Mouse (Mus musculus): ENCODE data around the gene Adk. TPM values are rescaled to one million over a fixed set of nuclear protein-coding genes. Genes with fewer than 3 reads are reported as not detected.

Gene Adk
- polyA plus RNA-seq, 2 experiments = 56.9 to 180 TPM

DNA sequence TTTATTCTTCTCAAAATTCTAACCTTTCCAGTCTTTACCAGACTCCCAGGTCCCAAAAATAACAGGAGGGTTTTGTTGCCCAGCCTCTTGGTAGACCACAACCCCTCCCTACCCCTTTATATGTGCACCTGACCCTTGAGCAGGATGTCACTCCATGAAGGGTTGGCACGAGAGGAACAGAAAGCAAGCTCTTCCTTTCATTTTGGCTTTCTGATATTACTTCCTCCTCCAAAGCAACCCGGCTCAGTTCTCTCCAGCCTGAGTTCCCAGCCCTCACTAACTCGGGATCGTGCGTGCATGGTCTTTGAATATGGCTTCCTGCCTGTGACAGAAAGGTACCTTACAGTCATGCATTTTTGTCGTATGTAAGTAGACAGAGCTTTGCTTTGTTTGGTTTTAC, 142.0 kb downstream of the Adk start:
- Histone ChIP-seq H3K9ac (replicated peaks) (no peak overlapping the region), H3K4me3 (ENCODE audit: insufficient read depth in 1 of 2, low read depth in 2 of 2, low read length in 2 of 2) (no peak overlapping the region), H3K27me3 (ENCODE audit: control insufficient read depth, insufficient read depth, low read length) (no peaks in the 10 kb centered on the region), H3K4me2 (ENCODE audit: low read depth) (no peak overlapping the region), H3K4me1 (replicated peaks; ENCODE audit: control insufficient read depth in 2 of 2, insufficient read depth in 2 of 2, low read length in 1 of 2) (no peaks in the 10 kb centered on the region), H3K9me3 (ENCODE audit: control insufficient read depth, low read length) (no peaks in the 10 kb centered on the region), H3K27ac (no peak overlapping the region), H3K36me3 (replicated peaks; ENCODE audit: control insufficient read depth, insufficient read depth, low read depth) (no peaks in the 10 kb centered on the region)
- WGBS (ENCODE audit: insufficient replicate concordance) = 62% methylated on average over 6 of the region's 6 CpGs
- no peak for ATAC-seq (ENCODE audit: insufficient read depth)
- TF ChIP-seq CTCF (IDR thresholded peaks at IDR 0.05; ENCODE audit: low read depth) (no peak), EP300 (IDR thresholded peaks at IDR 0.05; ENCODE audit: low read depth) (no peak)
- DNase-seq (ENCODE audit: low read depth in 3 of 3, low spot score in 3 of 3) = no peak

DNA sequence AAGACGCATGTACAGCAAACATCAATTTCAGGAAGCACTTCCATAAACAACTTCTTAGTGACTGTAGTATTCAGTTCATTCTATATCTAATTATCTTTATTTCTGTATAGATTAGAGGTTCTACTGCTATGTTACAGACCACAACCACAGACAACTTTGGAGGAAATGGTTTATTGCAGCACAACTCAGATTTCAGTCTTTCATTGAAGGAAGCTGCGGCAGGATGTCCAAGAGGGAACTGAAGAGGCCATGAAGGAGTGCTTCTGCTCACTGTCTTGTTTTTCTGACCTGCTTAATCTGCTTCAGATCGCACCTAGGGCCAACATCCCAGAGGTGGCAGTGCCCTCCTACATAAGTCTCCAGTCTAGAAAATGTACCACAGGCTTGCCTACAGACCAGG, 148.5 kb downstream of the Adk start:
- Histone ChIP-seq H3K27ac (no peak overlapping the region), H3K4me3 (ENCODE audit: insufficient read depth in 1 of 2, low read depth in 2 of 2, low read length in 2 of 2) (no peak overlapping the region), H3K9me3 (ENCODE audit: control insufficient read depth, low read length) (no peaks in the 10 kb centered on the region), H3K4me1 (replicated peaks; ENCODE audit: control insufficient read depth in 2 of 2, insufficient read depth in 2 of 2, low read length in 1 of 2) (no peaks in the 10 kb centered on the region), H3K9ac (replicated peaks) (no peak overlapping the region), H3K4me2 (ENCODE audit: low read depth) (no peak overlapping the region), H3K27me3 (ENCODE audit: control insufficient read depth, insufficient read depth, low read length) (no peaks in the 10 kb centered on the region), H3K36me3 (replicated peaks; ENCODE audit: control insufficient read depth, insufficient read depth, low read depth) (no peaks in the 10 kb centered on the region)
- WGBS (ENCODE audit: insufficient replicate concordance) = 58% methylated on average over 3 of the region's 3 CpGs
- no peak for ATAC-seq (ENCODE audit: insufficient read depth)
- no peak for DNase-seq (ENCODE audit: low read depth in 3 of 3, low spot score in 3 of 3)
- no peak for TF ChIP-seq CTCF (IDR thresholded peaks at IDR 0.05; ENCODE audit: low read depth)
- TF ChIP-seq EP300 (IDR thresholded peaks at IDR 0.05; ENCODE audit: low read depth) = no peak

DNA sequence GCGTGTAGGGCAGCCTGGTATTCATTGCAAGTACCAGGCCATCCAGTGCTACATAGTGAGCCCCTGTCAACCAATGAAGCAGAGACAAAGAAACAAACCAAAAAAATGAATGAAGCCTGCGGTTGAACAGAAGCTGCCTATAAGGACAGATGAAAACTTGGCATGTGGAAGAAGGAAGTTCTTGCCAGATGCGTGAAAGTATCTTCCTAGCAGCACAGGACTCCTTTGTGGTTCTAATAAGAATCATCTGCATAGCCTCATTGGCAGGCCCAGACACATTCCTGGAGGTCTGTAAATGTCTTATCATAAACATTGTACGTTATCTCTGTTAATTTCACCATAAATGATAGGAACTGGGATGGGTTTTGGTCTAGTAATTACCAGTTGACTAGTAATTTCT, 154.1 kb downstream of the Adk start:
- TF ChIP-seq EP300 (IDR thresholded peaks at IDR 0.05; ENCODE audit: low read depth) = no peak
- TF ChIP-seq CTCF (IDR thresholded peaks at IDR 0.05; ENCODE audit: low read depth) = no peak
- H3K9ac ChIP-seq (replicated peaks) = no peak overlapping the region
- no peaks in the 10 kb centered on the region for H3K27me3 ChIP-seq (ENCODE audit: control insufficient read depth, insufficient read depth, low read length)
- no peaks in the 10 kb centered on the region for H3K9me3 ChIP-seq (ENCODE audit: control insufficient read depth, low read length)
- no peak for DNase-seq (ENCODE audit: low read depth in 3 of 3, low spot score in 3 of 3)
- no peaks in the 10 kb centered on the region for H3K36me3 ChIP-seq (replicated peaks; ENCODE audit: control insufficient read depth, insufficient read depth, low read depth)
- no peak overlapping the region for H3K4me2 ChIP-seq (ENCODE audit: low read depth)
- 80% methylated on average over 4 of the region's 4 CpGs for WGBS (ENCODE audit: insufficient replicate concordance)
- ATAC-seq (ENCODE audit: insufficient read depth) = no peak
- no peak overlapping the region for H3K27ac ChIP-seq
- H3K4me3 ChIP-seq (ENCODE audit: insufficient read depth in 1 of 2, low read depth in 2 of 2, low read length in 2 of 2) = no peak overlapping the region
- no peaks in the 10 kb centered on the region for H3K4me1 ChIP-seq (replicated peaks; ENCODE audit: control insufficient read depth in 2 of 2, insufficient read depth in 2 of 2, low read length in 1 of 2)

GRCm38 (mm10) chr14:21221574-21222138, 169.3 kb downstream of the Adk start:
- no peak overlapping the region for H3K9ac ChIP-seq (replicated peaks)
- H3K4me1 ChIP-seq (replicated peaks; ENCODE audit: control insufficient read depth in 2 of 2, insufficient read depth in 2 of 2, low read length in 1 of 2) = peaks cover 30 to 40% of the 10 kb centered on the region in 2 experiments
- no peak overlapping the region for H3K27ac ChIP-seq
- H3K4me2 ChIP-seq (ENCODE audit: low read depth) = no peak overlapping the region
- DNase-seq (ENCODE audit: low read depth in 3 of 3, low spot score in 3 of 3) (peak in 2 of 3 experiments; percentile 6 to 17), ATAC-seq (ENCODE audit: insufficient read depth) (no peak)
- H3K4me3 ChIP-seq (ENCODE audit: insufficient read depth in 1 of 2, low read depth in 2 of 2, low read length in 2 of 2) = no peak overlapping the region
- H3K9me3 ChIP-seq (ENCODE audit: control insufficient read depth, low read length) = no peaks in the 10 kb centered on the region
- no peaks in the 10 kb centered on the region for H3K36me3 ChIP-seq (replicated peaks; ENCODE audit: control insufficient read depth, insufficient read depth, low read depth)
- H3K27me3 ChIP-seq (ENCODE audit: control insufficient read depth, insufficient read depth, low read length) = no peaks in the 10 kb centered on the region
- 18% methylated on average over 5 of the region's 5 CpGs for WGBS (ENCODE audit: insufficient replicate concordance)
- TF ChIP-seq CTCF (IDR thresholded peaks at IDR 0.05; ENCODE audit: low read depth) (no peak), EP300 (IDR thresholded peaks at IDR 0.05; ENCODE audit: low read depth) (peak; percentile 66)

- H3K4me3 ChIP-seq (ENCODE audit: insufficient read depth in 1 of 2, low read depth in 2 of 2, low read length in 2 of 2) = no peak overlapping the region
- DNase-seq (ENCODE audit: low read depth in 3 of 3, low spot score in 3 of 3) (no peak), ATAC-seq (ENCODE audit: insufficient read depth) (no peak)
- TF ChIP-seq EP300 (IDR thresholded peaks at IDR 0.05; ENCODE audit: low read depth) (no peak), CTCF (IDR thresholded peaks at IDR 0.05; ENCODE audit: low read depth) (no peak)
- H3K4me2 ChIP-seq (ENCODE audit: low read depth) = no peak overlapping the region
- no peaks in the 10 kb centered on the region for H3K27me3 ChIP-seq (ENCODE audit: control insufficient read depth, insufficient read depth, low read length)
- H3K9me3 ChIP-seq (ENCODE audit: control insufficient read depth, low read length) = no peaks in the 10 kb centered on the region
- no peak overlapping the region for H3K27ac ChIP-seq
- 79% methylated on average over 3 of the region's 3 CpGs for WGBS (ENCODE audit: insufficient replicate concordance)
- no peak overlapping the region for H3K9ac ChIP-seq (replicated peaks)
- peaks cover 34 to 44% of the 10 kb centered on the region in 2 experiments for H3K4me1 ChIP-seq (replicated peaks; ENCODE audit: control insufficient read depth in 2 of 2, insufficient read depth in 2 of 2, low read length in 1 of 2)
- H3K36me3 ChIP-seq (replicated peaks; ENCODE audit: control insufficient read depth, insufficient read depth, low read depth) = no peaks in the 10 kb centered on the region
These were observed 169.8 kb downstream of the Adk start for GRCm38 (mm10) chr14:21222206-21222605.

Measured in liver, embryonic 14.5 days (tissue).